Mouse (Mus musculus) layer of hippocampus, adult 9-11 months (tissue): ENCODE measurements around the gene Hhat.

Source experiments
- DNase-seq: peaks from one replicate; pipeline ENCODE4 v3.0.0; 2022

The Hhat gene

GRCm38 (mm10) chr1:192770495-192771331 lies at the start of gene Hhat:
Gene Hhat, minus strand, starts transcription at chr1:192771223.
- peak; percentile 74 for DNase-seq

DNA sequence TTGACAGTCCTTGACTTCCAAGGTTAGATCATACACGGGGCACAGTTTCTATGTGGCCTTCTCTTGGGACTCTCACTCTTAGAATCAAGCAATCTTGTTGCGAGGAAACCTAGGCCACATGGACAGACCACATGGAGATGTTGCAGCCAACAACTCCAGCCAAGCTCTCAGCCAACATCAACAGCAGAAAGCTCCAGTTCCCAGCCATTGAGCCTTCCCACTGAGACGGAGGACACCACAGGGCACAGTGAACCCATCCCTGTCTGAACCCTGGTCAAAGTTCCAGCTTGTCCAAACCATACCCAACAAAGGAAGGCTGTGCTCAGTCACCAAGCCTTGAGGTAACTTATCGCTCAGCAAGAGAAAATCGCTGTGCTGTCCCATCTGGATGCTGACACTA lies 47.3 kb upstream of the Hhat start:
- DNase-seq = no peak

DNA sequence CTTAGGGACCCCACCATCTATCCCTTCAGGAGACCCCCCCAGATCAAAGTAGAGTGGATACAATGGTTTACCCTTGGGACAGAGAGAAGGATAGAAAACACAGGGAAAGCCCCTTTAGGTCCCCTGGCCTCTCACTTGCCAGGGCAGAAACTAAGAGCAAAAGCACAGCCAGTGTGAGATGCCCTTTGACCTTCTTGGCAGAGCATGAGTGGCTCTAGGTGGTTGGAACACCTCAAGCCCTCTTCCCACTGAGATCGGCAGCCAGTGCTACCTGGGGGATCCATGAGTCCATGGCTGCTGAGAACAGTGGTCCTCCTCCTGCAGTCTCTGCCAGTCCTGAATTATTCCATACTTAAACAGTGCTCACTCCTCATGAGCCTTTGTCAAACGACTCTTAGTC lies 44.8 kb upstream of the Hhat start:
- no peak for DNase-seq

GRCm38 (mm10) chr1:192814700-192815099 lies 43.7 kb upstream of the Hhat start:
- no peak for DNase-seq

DNA sequence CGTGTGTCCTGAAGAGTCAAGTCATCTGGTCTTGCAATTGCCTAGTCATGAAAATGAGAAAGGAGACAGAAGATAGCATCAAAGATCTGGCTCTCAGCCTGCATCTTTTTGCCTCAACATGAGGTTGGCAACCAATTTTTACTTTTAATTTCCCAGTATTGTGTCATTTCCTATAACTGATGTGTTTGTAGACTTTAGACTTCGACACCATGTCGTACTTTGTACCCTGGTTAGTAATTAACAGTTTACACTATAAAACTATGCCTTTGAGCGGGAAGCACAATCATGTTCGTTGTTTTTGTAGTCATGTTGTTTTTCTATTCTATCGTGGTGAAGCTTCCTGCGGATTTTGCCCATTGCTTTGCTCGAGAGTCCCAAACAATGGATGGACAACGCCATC lies 41.7 kb upstream of the Hhat start:
- no peak for DNase-seq

DNA sequence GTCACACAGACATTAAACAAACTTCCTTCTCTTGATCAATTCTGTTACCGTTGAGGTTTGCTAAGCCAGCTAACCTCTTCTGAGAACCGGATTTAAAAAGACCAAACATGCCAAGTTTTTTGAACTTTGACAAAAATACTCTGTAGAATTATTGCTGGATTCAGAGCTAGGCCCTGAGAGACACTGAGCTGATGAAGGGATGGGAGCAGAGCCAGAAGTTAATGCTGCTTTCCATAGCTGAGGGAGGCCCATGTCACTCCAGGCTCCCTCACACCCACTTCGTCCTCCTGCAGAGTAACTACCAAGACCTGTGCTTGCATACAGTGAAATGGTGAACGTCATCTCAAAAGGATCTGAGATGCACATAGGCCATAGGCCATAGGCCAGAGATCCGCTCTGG lies 41.3 kb upstream of the Hhat start:
- no peak for DNase-seq

DNA sequence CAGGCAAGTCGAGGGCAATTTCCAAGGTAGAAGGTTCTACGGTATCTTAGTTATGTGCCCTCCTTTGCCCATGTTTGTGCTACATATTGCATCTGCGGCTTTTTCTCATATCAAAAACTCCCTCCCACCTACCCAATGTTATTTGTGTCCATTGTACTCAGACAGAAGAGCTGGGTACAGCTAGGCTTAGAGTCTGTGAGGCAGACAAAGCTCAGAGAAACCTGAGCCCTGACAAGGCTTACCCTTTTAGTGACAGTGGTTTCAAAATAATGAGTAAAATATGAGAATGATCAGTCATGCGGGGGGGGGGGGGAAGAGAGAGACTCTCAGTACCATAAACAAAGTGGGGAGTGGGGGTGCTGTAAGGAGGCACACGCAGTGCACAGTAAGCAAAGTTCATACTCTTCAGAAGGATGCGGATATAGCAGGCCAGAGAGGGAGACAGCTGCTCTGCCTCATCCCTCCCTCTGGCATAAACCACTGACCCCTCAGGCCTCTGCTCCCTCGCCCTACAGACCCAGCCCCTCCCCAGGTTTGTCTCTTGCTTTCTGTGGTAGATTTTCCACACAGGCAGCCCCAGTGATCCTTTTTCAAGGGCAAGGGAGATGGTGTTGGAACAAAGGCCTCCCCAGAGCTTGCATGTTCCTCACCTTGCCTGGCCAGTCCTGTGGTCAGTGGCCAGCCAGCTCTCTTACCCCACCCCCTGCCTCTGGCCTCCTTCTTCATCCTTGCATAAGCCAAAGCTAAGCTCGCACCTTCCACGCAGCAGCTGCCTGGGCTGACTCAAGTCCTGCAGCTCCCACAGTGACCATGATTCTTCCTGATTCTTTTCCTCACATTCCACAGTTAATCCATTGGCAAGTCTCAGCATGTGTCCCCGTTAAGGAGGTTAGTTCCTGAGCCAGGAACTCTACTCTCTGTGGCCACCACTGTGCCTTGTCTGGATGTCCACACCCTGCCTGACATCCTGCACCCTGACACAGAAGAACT lies 35.4 kb upstream of the Hhat start:
- no peak for DNase-seq

DNA sequence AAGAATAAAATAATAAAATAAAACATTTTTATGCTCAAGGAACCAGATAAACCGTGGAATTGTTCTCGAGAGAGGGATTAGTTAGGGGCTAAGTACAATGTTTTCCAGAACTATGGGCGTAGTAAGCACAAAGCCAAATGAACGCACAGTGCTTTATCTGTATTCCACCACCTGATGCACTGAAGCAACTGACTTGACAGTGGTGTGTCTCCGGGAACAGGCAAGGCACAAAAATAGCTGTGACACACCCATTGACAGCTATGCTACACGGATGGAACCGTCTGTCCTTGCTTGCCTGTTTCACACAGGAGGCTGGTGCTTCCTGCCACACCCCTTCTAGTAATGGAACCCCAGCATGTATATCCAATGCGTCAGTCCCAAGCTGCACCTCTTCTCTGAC lies 29.3 kb upstream of the Hhat start:
- no peak for DNase-seq

DNA sequence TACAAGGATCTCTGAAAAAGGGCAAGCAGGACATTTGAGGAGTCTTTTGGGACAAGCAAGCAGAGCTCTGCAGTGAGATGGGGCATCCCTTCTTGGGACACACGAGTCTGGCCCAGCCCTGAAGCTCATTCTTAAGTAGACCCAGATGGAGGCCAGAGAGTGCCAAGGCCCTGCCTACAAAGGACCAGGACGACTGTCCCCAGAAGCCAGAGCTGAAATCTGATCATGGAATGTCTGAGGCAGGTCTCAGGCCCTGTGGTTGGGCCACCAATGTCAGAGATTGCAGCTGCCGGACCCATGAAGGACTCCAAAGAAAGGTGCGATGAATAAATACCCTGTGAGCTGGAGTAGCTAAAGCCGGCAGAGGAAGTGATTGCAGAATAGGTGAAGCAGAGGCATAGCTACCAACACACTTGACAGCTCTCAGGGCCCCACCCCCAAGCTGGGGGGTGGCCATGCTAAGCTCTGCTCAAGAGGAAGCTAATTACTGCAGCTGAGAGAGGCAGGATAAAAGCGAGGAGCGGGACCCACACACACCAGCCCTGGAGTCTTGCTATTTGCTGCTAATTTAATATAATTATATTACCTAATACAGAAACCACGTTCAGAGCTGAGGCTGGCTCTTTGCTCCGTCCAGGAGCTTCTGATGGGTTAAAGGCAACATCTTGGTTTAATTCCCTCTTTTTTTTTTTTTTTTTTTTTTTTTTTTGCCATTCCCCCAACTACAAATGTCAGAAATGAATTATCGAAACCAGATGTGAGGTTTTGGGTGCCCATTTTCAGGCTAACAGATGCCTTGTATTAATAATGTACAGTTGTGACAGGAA lies 28.4 kb upstream of the Hhat start:
- DNase-seq = no peak

GRCm38 (mm10) chr1:192798212-192799164 lies 27.5 kb upstream of the Hhat start:
- no peak for DNase-seq

DNA sequence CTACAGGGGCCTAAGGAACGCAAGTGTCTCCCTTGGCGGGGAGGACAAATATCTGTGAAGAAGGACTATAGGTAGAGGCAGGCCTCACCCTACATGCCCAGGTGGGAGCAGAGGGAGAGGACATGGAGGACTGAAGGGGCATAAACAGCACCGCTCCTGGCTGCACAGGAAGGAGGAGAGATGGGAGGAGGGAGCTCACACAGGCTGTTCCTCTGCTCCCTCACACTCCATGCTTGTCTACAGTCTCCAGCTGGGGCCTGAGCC lies 25.9 kb upstream of the Hhat start:
- DNase-seq = no peak

DNA sequence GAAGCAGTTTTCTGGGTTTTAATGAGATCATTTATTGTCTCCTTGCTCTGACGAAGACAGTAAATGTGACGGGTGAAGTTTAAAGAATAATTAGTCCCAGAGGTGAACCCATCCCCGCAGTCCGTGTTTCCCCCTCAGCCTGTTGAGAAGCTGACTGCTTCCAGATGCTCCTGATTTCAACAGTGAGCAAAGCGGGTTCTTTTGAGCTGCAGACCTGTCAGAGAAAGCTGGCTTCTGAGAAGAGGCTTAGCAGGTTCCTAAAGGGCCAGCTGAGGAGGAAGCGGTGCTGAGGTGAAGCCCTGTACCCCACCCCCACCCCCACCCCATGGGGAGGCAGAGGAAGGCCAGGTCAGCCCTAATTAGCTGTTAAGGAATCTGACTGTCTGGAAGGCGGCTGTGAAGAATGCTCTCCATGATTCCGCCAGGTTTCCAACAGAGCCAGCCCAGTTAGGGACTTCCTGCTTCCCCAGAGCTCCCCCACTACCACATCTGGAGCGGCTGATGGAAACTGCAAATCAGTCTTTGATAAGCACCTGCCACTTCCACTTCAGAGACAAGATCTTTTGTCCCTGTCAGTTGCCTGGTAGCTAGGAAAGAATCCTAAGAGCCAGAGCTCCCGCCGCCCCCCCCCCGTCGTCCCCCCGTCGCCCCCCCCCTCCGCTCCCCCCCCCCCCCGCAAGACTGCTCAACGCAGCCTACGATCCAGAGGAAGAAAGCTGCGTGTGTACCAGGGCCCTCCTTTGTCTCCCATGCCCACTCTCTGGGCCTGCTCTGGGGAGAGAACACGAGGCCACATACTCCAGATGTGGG lies 25.4 kb upstream of the Hhat start:
- DNase-seq = no peak

GRCm38 (mm10) chr1:192794957-192795745 lies 24.1 kb upstream of the Hhat start:
- no peak for DNase-seq

DNA sequence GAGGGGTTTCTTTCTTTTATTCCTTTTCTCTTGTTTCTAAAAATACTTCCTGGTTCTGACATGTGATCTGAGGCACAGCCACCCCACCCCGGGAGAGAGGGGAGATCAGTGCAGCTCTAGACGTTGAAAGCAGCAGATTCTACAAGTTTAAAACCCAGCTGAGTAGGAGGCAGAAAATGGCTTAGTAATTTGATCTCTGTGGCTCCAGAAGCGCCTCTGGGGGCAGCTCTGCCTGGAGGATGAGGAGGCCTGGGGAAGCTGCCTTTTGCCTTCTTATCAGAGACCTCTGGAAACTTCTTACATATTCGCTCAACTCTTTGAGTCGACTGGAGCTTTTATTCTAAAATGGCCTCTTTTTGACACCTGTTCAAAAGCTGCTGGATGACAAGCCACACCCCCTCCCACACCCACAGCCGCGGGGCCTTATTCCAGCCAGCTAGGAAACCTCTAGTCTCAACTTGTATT lies 20.9 kb upstream of the Hhat start:
- DNase-seq = no peak

DNA sequence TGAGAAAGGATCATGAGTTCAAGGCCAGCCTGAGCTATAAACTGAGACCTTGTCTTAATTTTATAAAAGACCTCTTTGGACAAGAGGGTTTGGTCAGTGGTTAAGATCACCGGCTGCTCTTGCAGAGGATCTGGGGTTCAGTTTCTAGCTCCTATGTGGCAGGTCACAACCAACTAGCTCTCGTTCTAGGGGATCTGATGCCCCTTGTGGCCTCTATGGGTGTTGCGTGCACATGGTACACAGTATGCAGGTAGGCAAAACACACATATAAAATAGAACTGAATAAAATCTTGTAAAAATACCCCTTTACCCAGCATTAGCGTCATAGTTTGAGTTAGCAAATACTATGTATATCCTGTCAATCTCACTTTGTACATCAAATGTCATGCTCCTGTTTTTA lies 19.4 kb upstream of the Hhat start:
- DNase-seq = no peak

GRCm38 (mm10) chr1:192789828-192790227 lies 18.8 kb upstream of the Hhat start:
- DNase-seq = no peak

GRCm38 (mm10) chr1:192789111-192789522 lies 18.1 kb upstream of the Hhat start:
- DNase-seq = peak; percentile 47

- no peak for DNase-seq
These were observed 15.2 kb upstream of the Hhat start for GRCm38 (mm10) chr1:192786194-192786593.

DNA sequence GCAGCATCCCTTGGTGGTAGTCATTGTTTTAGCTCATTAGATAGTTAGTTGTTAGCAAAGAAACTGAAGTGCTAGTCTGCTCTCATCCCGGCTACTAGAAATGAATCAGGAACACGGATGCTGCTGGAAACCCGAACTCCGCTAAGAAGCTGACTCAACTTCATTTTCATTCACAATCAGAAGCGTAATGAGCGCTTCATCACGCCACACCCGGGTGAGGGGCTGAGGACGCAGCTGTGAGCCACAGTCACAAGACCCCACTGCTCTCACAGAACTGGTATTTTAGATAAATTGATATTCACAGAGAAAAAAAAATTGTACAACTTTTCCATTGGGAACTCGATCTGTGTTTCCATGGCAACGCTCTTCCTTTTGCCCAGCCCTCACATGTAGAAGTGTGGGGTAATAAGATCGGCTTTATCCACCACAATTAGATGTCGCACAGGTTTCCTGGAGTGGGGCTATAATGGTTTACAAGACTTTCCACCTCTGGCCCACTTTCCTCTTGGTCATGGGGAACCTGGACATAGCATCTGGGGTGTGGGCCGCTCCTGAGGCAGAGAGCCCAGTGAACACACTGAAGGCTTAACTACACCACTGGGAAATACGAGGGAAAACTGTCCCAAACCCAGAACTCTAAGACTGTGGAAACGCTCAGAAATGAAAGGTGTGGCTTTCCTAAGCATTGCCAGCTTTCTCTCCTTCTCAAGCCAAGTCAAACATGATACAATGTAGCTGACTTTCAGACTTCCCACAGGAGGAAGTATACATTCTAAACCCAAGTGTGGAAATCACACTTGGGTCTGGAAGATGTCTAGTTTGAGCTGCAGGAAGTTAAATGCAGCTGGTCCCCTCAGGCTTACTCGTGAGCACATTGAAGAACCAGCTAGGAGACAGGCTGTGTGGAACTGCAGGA lies 14.3 kb upstream of the Hhat start:
- peak; percentile 30 for DNase-seq
